Mouse (Mus musculus) brown adipose tissue, adult 24 weeks (tissue): ENCODE measurements around the gene Alyref. TPM values are rescaled to one million over a fixed set of nuclear protein-coding genes. Genes with fewer than 3 reads are reported as not detected.
A peak's percentile ranks its signal among the peaks of the same experiment; 100 is the strongest.
"Not testable (repeated sequence)": the region's sequence is repeated elsewhere in the genome, so short reads cannot be mapped to it uniquely, and the experiment has no call there.

Source experiments
- H3K27ac ChIP-seq: fragments of 200-500 bp; replicated peaks from 2 replicates; pipeline ENCODE4 v1.5.1; 2012; ENCODE audit warnings: low read depth, mild to moderate bottlenecking, low read length
- H3K4me1 ChIP-seq: fragments of 200-500 bp; 2 replicates; pipeline ENCODE4 v1.6.1; 2012; ENCODE audit warnings: low read length, mixed read lengths; ENCODE audit not compliant: control insufficient read depth, insufficient read depth, insufficient read length
- H3K4me3 ChIP-seq: fragments of 200-500 bp; 2 replicates; pipeline ENCODE4 v1.5.1; 2012; ENCODE audit warnings: low read depth, mild to moderate bottlenecking, low read length, moderate library complexity; ENCODE audit not compliant: insufficient read depth
- polyA plus RNA-seq: library from polyadenylated mRNA; stranded (reverse); fragments of >200 nt; gene quantifications from 2 replicates; pipeline ENCODE4 v1.2.4, GENCODE M21; 2012; ENCODE audit not compliant: missing spikeins, insufficient read depth, insufficient read length

The Alyref gene
- polyA plus RNA-seq, 1 experiment = 49.2 TPM

GRCm38 (mm10) chr11:120576365-120576981 is 21.7 kb downstream of the Alyref start:
- no peak overlapping the region for H3K4me3 ChIP-seq
- H3K4me1 ChIP-seq = 0 out of 2 replicates have a peak, but pooled peaks cover 3% of the 10 kb centered on the region
- H3K27ac ChIP-seq = no peak overlapping the region

GRCm38 (mm10) chr11:120575940-120576339 is 22.2 kb downstream of the Alyref start:
- H3K4me1 ChIP-seq = 0 out of 2 replicates have a peak, but pooled peaks cover 3% of the 10 kb centered on the region
- H3K27ac ChIP-seq = no peak overlapping the region
- no peak overlapping the region for H3K4me3 ChIP-seq

- H3K4me1 ChIP-seq = 0 out of 2 replicates have a peak, but pooled peaks cover under 1% of the 10 kb centered on the region
- H3K4me3 ChIP-seq = no peak overlapping the region
- H3K27ac ChIP-seq = no peak overlapping the region
Measured at GRCm38 (mm10) chr11:120575046-120575445, 23.1 kb downstream of the Alyref start.

- H3K4me3 ChIP-seq = 0 out of 2 replicates have a peak overlapping the region, but pooled peaks have one; percentile 2
- no peak overlapping the region for H3K27ac ChIP-seq
- H3K4me1 ChIP-seq = no peaks in the 10 kb centered on the region
Measured at GRCm38 (mm10) chr11:120574278-120574600, 23.9 kb downstream of the Alyref start.

GRCm38 (mm10) chr11:120573585-120574277 is 24.4 kb downstream of the Alyref start:
- H3K4me1 ChIP-seq = no peaks in the 10 kb centered on the region
- peak overlapping the region; percentile 84 for H3K27ac ChIP-seq

GRCm38 (mm10) chr11:120572752-120573584 is 25.2 kb downstream of the Alyref start, which contains the start of gene P4hb:
Gene P4hb (minus strand): TSS chr11:120573253.
- H3K27ac ChIP-seq = peak within 1 kb of the TSS; percentile 84
- peak within 1 kb of the TSS; percentile 82 for H3K4me3 ChIP-seq
- H3K4me1 ChIP-seq = no peaks in the 10 kb centered on the region

More at GRCm38 (mm10) chr11:120573585-120574277, 24.4 kb downstream of the Alyref start:
- peak overlapping the region; percentile 77 for H3K4me3 ChIP-seq

- Histone ChIP-seq H3K4me3 (peak overlapping the region; percentile 82), H3K4me1 (no peaks in the 10 kb centered on the region), H3K27ac (peak overlapping the region; percentile 46)
Measured at GRCm38 (mm10) chr11:120572417-120572751, 25.8 kb downstream of the Alyref start.

- no peaks in the 10 kb centered on the region for H3K4me1 ChIP-seq
- peak overlapping the region; percentile 82 for H3K4me3 ChIP-seq
- no peak overlapping the region for H3K27ac ChIP-seq
Measured at GRCm38 (mm10) chr11:120571754-120572416, 26.3 kb downstream of the Alyref start.

GRCm38 (mm10) chr11:120571122-120571521 is 27.0 kb downstream of the Alyref start:
- no peak overlapping the region for H3K27ac ChIP-seq
- peak overlapping the region; percentile 82 for H3K4me3 ChIP-seq
- H3K4me1 ChIP-seq = no peaks in the 10 kb centered on the region

GRCm38 (mm10) chr11:120568324-120568723 is 29.8 kb downstream of the Alyref start:
- no peak overlapping the region for H3K4me3 ChIP-seq
- H3K4me1 ChIP-seq = no peaks in the 10 kb centered on the region
- no peak overlapping the region for H3K27ac ChIP-seq

GRCm38 (mm10) chr11:120565114-120565513 is 33.1 kb downstream of the Alyref start:
- no peaks in the 10 kb centered on the region for H3K4me1 ChIP-seq
- H3K4me3 ChIP-seq = no peak overlapping the region
- no peak overlapping the region for H3K27ac ChIP-seq

- Histone ChIP-seq H3K27ac (no peak overlapping the region), H3K4me1 (no peaks in the 10 kb centered on the region), H3K4me3 (no peak overlapping the region)
Measured at GRCm38 (mm10) chr11:120562949-120563348, 35.2 kb downstream of the Alyref start.

GRCm38 (mm10) chr11:120560952-120561728 is 37.0 kb downstream of the Alyref start:
- Histone ChIP-seq H3K4me3 (no peak overlapping the region), H3K27ac (no peak overlapping the region), H3K4me1 (no peaks in the 10 kb centered on the region)

- not testable (repeated sequence) for H3K27ac ChIP-seq, H3K4me1 ChIP-seq, H3K4me3 ChIP-seq
Measured at GRCm38 (mm10) chr11:120558843-120559242, 39.3 kb downstream of the Alyref start.
